ENCODE assay signal across 8 mouse cellular contexts in genomic region chr3:127012525-127012924, GRCm38 (mm10).
A peak's percentile ranks its signal among the peaks of the same experiment; 100 is the strongest.
DNase-seq lines count a peak whose midpoint lies in the region; ATAC-seq and TF ChIP-seq lines count a peak whose summit lies in the region.

No protein-coding gene starts in this region.

- no peaks in the 10 kb centered on the region for H3K4me1 ChIP-seq in heart, embryonic 11.5 days (ENCODE audit: control insufficient read depth, insufficient read depth, low read length)
- H3K4me1 ChIP-seq in forebrain, postnatal 0 days (ENCODE audit: insufficient read depth), result no peaks in the 10 kb centered on the region
- H3K4me1 ChIP-seq in midbrain, embryonic 13.5 days (replicated peaks), result no peaks in the 10 kb centered on the region

- no peaks in the 10 kb centered on the region for H3K9me3 ChIP-seq in heart, embryonic 11.5 days (replicated peaks; ENCODE audit: control insufficient read depth, low read length)
- H3K9me3 ChIP-seq in forebrain, postnatal 0 days (ENCODE audit: low read length), result no peaks in the 10 kb centered on the region
- no peaks in the 10 kb centered on the region for H3K9me3 ChIP-seq in midbrain, embryonic 13.5 days

- no peak overlapping the region for H3K9ac ChIP-seq in heart, embryonic 11.5 days (ENCODE audit: low read depth, low read length)
- no peak overlapping the region for H3K9ac ChIP-seq in forebrain, postnatal 0 days
- H3K9ac ChIP-seq in midbrain, embryonic 13.5 days (replicated peaks), result no peak overlapping the region

- no peak overlapping the region for H3K27ac ChIP-seq in heart, embryonic 11.5 days (ENCODE audit: low read depth, low read length)
- no peak overlapping the region for H3K27ac ChIP-seq in forebrain, postnatal 0 days (ENCODE audit: low read depth, low read length)
- no peak overlapping the region for H3K27ac ChIP-seq in midbrain, embryonic 13.5 days

- intact Hi-C loops in heart, postnatal 14 days (cut with DNase I), result no loop called here

- TF ChIP-seq CTCF in brain, embryonic 14.5 days (IDR thresholded peaks at IDR 0.05; ENCODE audit: borderline replicate concordance, extremely low read depth, insufficient read depth, insufficient read length), result peak; percentile 69
- TF ChIP-seq CTCF in forebrain, postnatal 0 days (IDR thresholded peaks at IDR 0.05; ENCODE audit: low read depth), result peak; percentile 74

- WGBS in heart, embryonic 11.5 days (ENCODE audit: insufficient replicate concordance), result 51% methylated on average over 8 of the region's 8 CpGs
- WGBS in forebrain, postnatal 0 days, result 48% methylated on average over 8 of the region's 8 CpGs
- 50% methylated on average over 8 of the region's 8 CpGs for whole genome bisulfite sequencing in midbrain, embryonic 13.5 days

- H3K36me3 ChIP-seq in heart, embryonic 11.5 days (ENCODE audit: control insufficient read depth, insufficient read depth, low read length), result 0 out of 2 replicates have a peak, but pooled peaks cover 2% of the 10 kb centered on the region
- peaks cover 65% of the 10 kb centered on the region for H3K36me3 ChIP-seq in forebrain, postnatal 0 days (ENCODE audit: insufficient read depth)
- H3K36me3 ChIP-seq in midbrain, embryonic 13.5 days, result peaks cover 74% of the 10 kb centered on the region

- no peak overlapping the region for H3K4me3 ChIP-seq in heart, embryonic 11.5 days (ENCODE audit: low read depth, low read length)
- H3K4me3 ChIP-seq in forebrain, postnatal 0 days (ENCODE audit: low read depth, low read length), result no peak overlapping the region
- no peak overlapping the region for H3K4me3 ChIP-seq in midbrain, embryonic 13.5 days (replicated peaks)

- DNase-seq in heart, postnatal 14 days, result peak; percentile 31 to 47
- peak; percentile 4 for DNase-seq in CD4-positive helper T cell, adult 2 months (ENCODE audit: low read depth, low spot score)
- peak; percentile 60 for DNase-seq in brain, embryonic 14.5 days (ENCODE audit: low read depth)
- DNase-seq in forebrain, postnatal 0 days, result peak; percentile 43
- no peak for DNase-seq in spleen, postnatal 14 days (ENCODE audit: low spot score in 2 of 2)
- DNase-seq in urinary bladder, postnatal 4 days (ENCODE audit: low spot score in 2 of 2), result no peak

- ATAC-seq in heart, embryonic 11.5 days (replicated peaks; ENCODE audit: insufficient number of reproducible peaks, low FRiP score, low TSS enrichment), result no peak
- ATAC-seq in forebrain, postnatal 0 days, result peak; percentile 64
- peak; percentile 74 for ATAC-seq in midbrain, embryonic 13.5 days

- H3K27me3 ChIP-seq in heart, embryonic 11.5 days (ENCODE audit: control insufficient read depth, insufficient read depth, low read length), result no peaks in the 10 kb centered on the region
- no peaks in the 10 kb centered on the region for H3K27me3 ChIP-seq in forebrain, postnatal 0 days (ENCODE audit: insufficient read depth, low read length)
- H3K27me3 ChIP-seq in midbrain, embryonic 13.5 days, result no peaks in the 10 kb centered on the region

- no peak for TF ChIP-seq POLR2A in brain, embryonic 14.5 days (IDR thresholded peaks at IDR 0.05; ENCODE audit: borderline replicate concordance, extremely low read depth, insufficient read depth, insufficient read length, poor library complexity, severe bottlenecking)

- no peak overlapping the region for H3K4me2 ChIP-seq in heart, embryonic 11.5 days
- no peak overlapping the region for H3K4me2 ChIP-seq in forebrain, postnatal 0 days (ENCODE audit: low read depth)
- H3K4me2 ChIP-seq in midbrain, embryonic 13.5 days (replicated peaks), result no peak overlapping the region

Comparison
In these comparisons a context has a peak if more than half of its experiments do, and no peak if none do; other contexts are left out.
1. DNase-seq: peak in heart, postnatal 14 days (2 of 2), CD4-positive helper T cell, adult 2 months (single experiment), brain, embryonic 14.5 days (single experiment) and forebrain, postnatal 0 days (single experiment); none in spleen, postnatal 14 days (0 of 2) and urinary bladder, postnatal 4 days (0 of 2).